Mouse (Mus musculus) cortical plate, adult 2 months (tissue): ENCODE results near the gene Asb16.
A peak's percentile ranks its signal among the peaks of the same experiment; 100 is the strongest.

Experiments
- CTCF ChIP-seq: fragments of 200-500 bp; IDR thresholded peaks from 2 replicates; pipeline ENCODE4 v1.5.1; 2011; ENCODE audit warnings: mild to moderate bottlenecking, control low read depth, low read length; ENCODE audit not compliant: insufficient read depth; ENCODE audit errors: extremely low read depth
- POLR2A ChIP-seq: fragments of 200-500 bp; IDR thresholded peaks from 2 replicates; pipeline ENCODE4 v1.6.1; 2011; ENCODE audit warnings: mild to moderate bottlenecking, low read length, control low read depth; ENCODE audit not compliant: insufficient read depth; ENCODE audit errors: extremely low read depth

DNA sequence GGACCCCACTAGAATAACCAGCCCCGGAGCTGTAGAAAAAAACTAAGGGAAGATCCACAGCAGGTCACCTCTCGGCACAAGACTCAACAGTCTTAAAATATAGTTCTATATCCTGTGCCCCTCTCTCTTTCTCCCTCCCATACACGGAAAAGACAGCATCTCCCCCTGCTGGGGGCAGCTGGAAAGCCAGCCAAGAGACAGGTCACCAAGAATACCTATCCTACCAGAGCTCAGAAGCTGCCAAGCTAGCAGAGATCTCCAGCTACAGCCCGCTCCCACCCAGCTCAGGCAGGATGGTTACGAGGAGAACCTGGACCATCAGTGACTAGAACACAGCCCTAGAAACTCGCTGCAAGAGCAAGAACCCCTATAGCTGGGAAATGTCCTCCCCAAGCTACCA, 45.4 kb upstream of the Asb16 start:
- peak; percentile 45 for TF ChIP-seq CTCF
- TF ChIP-seq POLR2A: no peak
